Mouse (Mus musculus): Measurements from ENCODE around the gene Mast4. TPM values are rescaled to one million over a fixed set of nuclear protein-coding genes. Genes with fewer than 3 reads are reported as not detected.

The Mast4 gene
- total and polyA plus RNA-seq, 3 experiments, result 2.7 to 7.0 TPM; not detected in 1

GRCm38 (mm10) chr13:103067581-103068166 is 266.6 kb downstream of the Mast4 start:
- no peak for DNase-seq (ENCODE audit: low read depth, low spot score)

GRCm38 (mm10) chr13:103065437-103065836 is 268.9 kb downstream of the Mast4 start:
- no peak for TF ChIP-seq MXI1 (IDR thresholded peaks at IDR 0.05; ENCODE audit: low read depth, low read length)
- TF ChIP-seq KAT2A (conservative IDR thresholded peaks at IDR 0.05; ENCODE audit: low read depth, low read length), result no peak
- TF ChIP-seq POLR2AphosphoS5 (IDR thresholded peaks at IDR 0.05; ENCODE audit: borderline replicate concordance, low read depth, low read length), result no peak
- TF ChIP-seq BHLHE40 (IDR thresholded peaks at IDR 0.05; ENCODE audit: borderline replicate concordance, low read depth, low read length), result no peak
- TF ChIP-seq RAD21 (IDR thresholded peaks at IDR 0.05; ENCODE audit: low read depth, low read length), result no peak
- TF ChIP-seq MAFK (IDR thresholded peaks at IDR 0.05; ENCODE audit: borderline replicate concordance, low read depth, low read length), result no peak
- TF ChIP-seq GATA1 (IDR thresholded peaks at IDR 0.05; ENCODE audit: low read depth, low read length), result no peak
- no peak for TF ChIP-seq TAL1 (IDR thresholded peaks at IDR 0.05; ENCODE audit: low read length)
- TF ChIP-seq CHD2 (IDR thresholded peaks at IDR 0.05; ENCODE audit: low read length), result no peak
- TF ChIP-seq JUND (IDR thresholded peaks at IDR 0.05; ENCODE audit: low read depth, low read length), result no peak
- TF ChIP-seq CTCF (IDR thresholded peaks at IDR 0.05 in 2 of 3, conservative IDR thresholded peaks at IDR 0.05 in 1 of 3; ENCODE audit: control insufficient read depth in 1 of 3, insufficient read depth in 1 of 3, low read depth in 2 of 3, low read length in 3 of 3, poor library complexity in 1 of 3, severe bottlenecking in 1 of 3), result no peak
- no peak for DNase-seq (ENCODE audit: low read depth, low spot score)
- Histone ChIP-seq H3K4me3 (ENCODE audit: control insufficient read depth in 1 of 2, insufficient read depth in 1 of 2, low read depth in 2 of 2, low read length in 2 of 2) (no peak overlapping the region), H3K36me3 (ENCODE audit: control insufficient read depth in 1 of 2, insufficient read depth in 2 of 2, low read length in 2 of 2) (no peaks in the 10 kb centered on the region), H3K27ac (ENCODE audit: control insufficient read depth, low read depth, low read length) (no peak overlapping the region), H3K79me2 (ENCODE audit: control insufficient read depth, insufficient read depth, low read length, poor library complexity) (no peaks in the 10 kb centered on the region), H3K4me1 (ENCODE audit: control insufficient read depth in 1 of 2, insufficient read depth in 2 of 2, low read length in 2 of 2) (no peaks in the 10 kb centered on the region), H3K27me3 (ENCODE audit: control insufficient read depth in 1 of 2, insufficient read depth in 2 of 2, low read length in 2 of 2) (no peaks in the 10 kb centered on the region), H3K9me3 (replicated peaks; ENCODE audit: insufficient read depth, low read length) (no peaks in the 10 kb centered on the region), H3K9ac (ENCODE audit: control insufficient read depth, low read depth, low read length, poor library complexity, severe bottlenecking) (no peak overlapping the region)

More at GRCm38 (mm10) chr13:103067581-103068166, 266.6 kb downstream of the Mast4 start:
- H3K36me3 ChIP-seq (ENCODE audit: control insufficient read depth in 1 of 2, insufficient read depth in 2 of 2, low read length in 2 of 2), result no peaks in the 10 kb centered on the region
- H3K79me2 ChIP-seq (ENCODE audit: control insufficient read depth, insufficient read depth, low read length, poor library complexity), result no peaks in the 10 kb centered on the region
- no peaks in the 10 kb centered on the region for H3K9me3 ChIP-seq (replicated peaks; ENCODE audit: insufficient read depth, low read length)
- no peaks in the 10 kb centered on the region for H3K4me1 ChIP-seq (ENCODE audit: control insufficient read depth in 1 of 2, insufficient read depth in 2 of 2, low read length in 2 of 2)
- no peaks in the 10 kb centered on the region for H3K27me3 ChIP-seq (ENCODE audit: control insufficient read depth in 1 of 2, insufficient read depth in 2 of 2, low read length in 2 of 2)
- H3K27ac ChIP-seq (ENCODE audit: control insufficient read depth, low read depth, low read length), result no peak overlapping the region
- no peak for TF ChIP-seq CHD1 (IDR thresholded peaks at IDR 0.05; ENCODE audit: low read depth, low read length)
- no peak for TF ChIP-seq RCOR1 (IDR thresholded peaks at IDR 0.05; ENCODE audit: low read depth, low read length)
- no peak for TF ChIP-seq MYC (IDR thresholded peaks at IDR 0.05; ENCODE audit: low read depth, low read length)
- TF ChIP-seq UBTF (IDR thresholded peaks at IDR 0.05; ENCODE audit: borderline replicate concordance, insufficient read depth, low read depth, low read length), result no peak
- TF ChIP-seq TAL1 (IDR thresholded peaks at IDR 0.05; ENCODE audit: low read length), result no peak
- no peak for TF ChIP-seq ZMIZ1 (IDR thresholded peaks at IDR 0.05; ENCODE audit: low read depth, low read length)
- no peak for TF ChIP-seq E2F4 (IDR thresholded peaks at IDR 0.05; ENCODE audit: borderline replicate concordance, low read depth, low read length)
- no peak for TF ChIP-seq POLR2AphosphoS2 (IDR thresholded peaks at IDR 0.05; ENCODE audit: low read length)
- no peak for TF ChIP-seq SMC3 (IDR thresholded peaks at IDR 0.05; ENCODE audit: low read depth, low read length)
- no peak for TF ChIP-seq MEF2A (IDR thresholded peaks at IDR 0.05; ENCODE audit: extremely low read depth, insufficient replicate concordance, low read depth, low read length, poor library complexity, severe bottlenecking)
- no peak overlapping the region for H3K4me3 ChIP-seq (ENCODE audit: control insufficient read depth in 1 of 2, insufficient read depth in 1 of 2, low read depth in 2 of 2, low read length in 2 of 2)
- H3K9ac ChIP-seq (ENCODE audit: control insufficient read depth, low read depth, low read length, poor library complexity, severe bottlenecking), result no peak overlapping the region

Data from MEL (cell line).